Mouse (Mus musculus): ENCODE measurements around the gene Srp14. TPM values are rescaled to one million over a fixed set of nuclear protein-coding genes. Genes with fewer than 3 reads are reported as not detected.
A peak's percentile ranks its signal among the peaks of the same experiment; 100 is the strongest.

The Srp14 gene
- 53.4 and 70.5 TPM in 2 replicates for polyA plus RNA-seq (2012; rRNA removed)

DNA sequence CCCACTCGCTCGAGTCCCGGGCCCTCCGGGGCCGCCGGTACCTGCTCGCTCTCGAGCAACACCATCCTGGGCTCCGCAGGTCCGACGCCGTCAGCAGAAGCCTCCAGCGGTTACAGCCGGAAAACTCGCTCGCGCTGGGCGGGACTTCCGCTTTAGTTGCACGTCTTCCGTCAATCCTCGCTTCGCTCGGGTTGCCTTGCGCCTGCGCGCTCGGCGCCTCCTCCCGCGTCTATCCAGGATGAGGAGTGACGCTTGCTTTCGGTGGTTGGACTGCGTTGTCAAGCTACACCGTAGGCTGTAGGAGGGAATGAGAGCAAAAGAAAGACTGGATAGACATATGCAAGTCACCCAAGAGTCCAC, at the start of gene Srp14:
Gene Srp14 (minus strand): TSS at position 162 of the 360 bp plus-strand sequence.
- peak; percentile 88 for DNase-seq
- no peak for TF ChIP-seq CTCF (IDR thresholded peaks at IDR 0.05; ENCODE audit: insufficient read depth, low read length)
- peak; percentile 88 for TF ChIP-seq POLR2A (IDR thresholded peaks at IDR 0.05; ENCODE audit: borderline replicate concordance, extremely low read depth, low read depth, low read length)
- H3K4me3 ChIP-seq (replicated peaks; ENCODE audit: extremely low read depth, low read depth, low read length), result peak within 1 kb of the TSS; percentile 68
- WGBS, result under 1% methylated on average over 35 of the region's 35 CpGs
- peaks cover 8% of the 10 kb centered on the region for H3K4me1 ChIP-seq (ENCODE audit: control insufficient read depth, insufficient read depth, low read length)

DNA sequence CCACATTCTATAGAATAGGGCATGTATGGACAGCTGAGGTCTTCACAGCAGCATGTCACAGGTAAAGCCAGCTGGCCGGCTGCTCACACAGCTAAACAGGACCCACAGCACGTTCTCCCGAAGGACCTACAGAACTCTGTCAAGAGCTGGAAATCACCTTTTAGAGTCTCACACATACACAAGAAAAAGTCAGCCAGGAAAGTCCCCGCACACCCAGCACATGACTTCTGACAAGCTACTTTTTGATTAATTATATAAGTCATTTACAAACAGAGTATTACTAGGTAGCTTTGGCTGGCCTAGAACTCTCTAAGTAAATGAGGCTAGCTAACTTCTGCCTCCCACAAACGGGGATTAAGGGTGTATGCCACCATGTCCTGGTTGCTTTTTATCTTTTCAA, 47.0 kb upstream of the Srp14 start:
- Histone ChIP-seq H3K4me3 (replicated peaks; ENCODE audit: extremely low read depth, low read depth, low read length) (no peak overlapping the region), H3K4me1 (ENCODE audit: control insufficient read depth, insufficient read depth, low read length) (peaks cover 14% of the 10 kb centered on the region)
- WGBS, result 85% methylated on average over 5 of the region's 5 CpGs
- TF ChIP-seq POLR2A (IDR thresholded peaks at IDR 0.05; ENCODE audit: borderline replicate concordance, extremely low read depth, low read depth, low read length) (no peak), CTCF (IDR thresholded peaks at IDR 0.05; ENCODE audit: insufficient read depth, low read length) (no peak)
- no peak for DNase-seq

DNA sequence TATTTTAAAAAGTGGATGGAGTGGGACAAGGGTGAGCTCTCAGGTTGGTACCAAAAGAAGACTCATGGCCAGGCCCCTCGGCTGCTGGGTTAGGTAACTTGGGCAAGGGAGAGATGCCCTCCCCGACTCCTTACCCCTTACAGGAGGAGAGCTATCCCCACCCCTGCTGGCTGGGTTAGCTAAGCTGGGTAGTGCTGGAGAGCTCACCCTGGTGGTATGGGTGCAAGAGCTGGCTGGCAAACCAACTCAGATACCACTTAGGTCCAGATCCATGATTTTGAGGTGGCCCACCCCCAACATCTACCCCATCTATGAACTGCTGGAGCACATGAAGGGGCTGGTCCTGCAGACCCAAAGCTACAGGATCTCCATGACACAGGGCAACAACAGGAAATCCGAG, 45.3 kb upstream of the Srp14 start:
- TF ChIP-seq POLR2A (IDR thresholded peaks at IDR 0.05; ENCODE audit: borderline replicate concordance, extremely low read depth, low read depth, low read length), result no peak
- no peak for DNase-seq
- peaks cover 22% of the 10 kb centered on the region for H3K4me1 ChIP-seq (ENCODE audit: control insufficient read depth, insufficient read depth, low read length)
- 88% methylated on average over 3 of the region's 3 CpGs for WGBS
- H3K4me3 ChIP-seq (replicated peaks; ENCODE audit: extremely low read depth, low read depth, low read length), result no peak overlapping the region

DNA sequence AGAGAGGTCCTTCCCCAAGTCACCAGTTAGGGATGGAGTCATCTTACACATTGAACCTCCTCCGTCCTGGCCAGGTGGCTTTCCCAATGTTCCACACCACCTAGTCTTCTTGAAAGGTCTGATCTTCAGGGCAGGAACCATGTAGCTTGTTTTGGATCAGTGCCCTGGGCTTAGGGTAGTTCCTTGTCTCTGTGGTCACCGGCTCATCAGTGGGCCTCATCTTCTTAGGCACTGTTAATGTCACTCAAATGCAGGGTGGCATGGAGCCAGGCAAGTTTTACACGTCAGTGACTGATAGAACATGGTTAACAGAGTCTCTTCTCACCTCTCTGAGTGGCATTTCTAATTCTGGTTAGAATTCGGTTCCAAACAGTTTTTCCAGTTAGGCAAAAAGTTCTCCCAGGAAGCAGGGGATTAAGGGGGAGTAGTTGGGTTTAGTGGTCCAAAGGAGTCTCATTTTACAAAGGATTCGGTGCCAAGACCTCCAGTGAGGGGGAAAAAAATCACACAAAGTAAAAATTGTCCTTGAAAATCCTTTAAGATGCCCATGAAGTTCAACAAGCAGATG, 43.7 kb upstream of the Srp14 start:
- DNase-seq, result no peak
- WGBS, result 69% methylated on average over 5 of the region's 5 CpGs

DNA sequence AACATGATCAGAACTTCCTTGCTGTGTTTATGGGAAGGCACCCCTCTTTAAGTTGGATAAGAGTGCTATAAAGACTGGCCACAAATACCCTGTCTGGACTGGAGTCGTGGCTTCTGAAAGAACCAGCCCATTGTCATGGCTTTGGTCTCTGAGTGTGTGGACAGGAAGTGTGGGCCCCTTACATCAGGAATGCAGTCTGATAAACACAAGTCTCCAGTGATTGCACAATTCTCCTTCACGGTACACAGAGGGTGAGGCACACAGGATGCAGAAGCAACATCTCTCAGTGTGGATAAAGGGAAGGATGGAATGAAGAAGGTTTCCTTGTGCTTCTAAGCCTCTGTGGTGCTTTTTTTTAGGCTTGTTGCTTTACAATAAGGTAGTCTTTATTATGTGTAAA, 42.8 kb upstream of the Srp14 start:
- no peak for DNase-seq
- TF ChIP-seq CTCF (IDR thresholded peaks at IDR 0.05; ENCODE audit: insufficient read depth, low read length) (no peak), POLR2A (IDR thresholded peaks at IDR 0.05; ENCODE audit: borderline replicate concordance, extremely low read depth, low read depth, low read length) (no peak)
- H3K4me3 ChIP-seq (replicated peaks; ENCODE audit: extremely low read depth, low read depth, low read length), result no peak overlapping the region
- H3K4me1 ChIP-seq (ENCODE audit: control insufficient read depth, insufficient read depth, low read length), result peaks cover 17% of the 10 kb centered on the region
- 6% methylated on average over 2 of the region's 2 CpGs for WGBS

More for the DNA sequence above, 43.7 kb upstream of the Srp14 start:
- Histone ChIP-seq H3K4me1 (ENCODE audit: control insufficient read depth, insufficient read depth, low read length) (peaks cover 17% of the 10 kb centered on the region), H3K4me3 (replicated peaks; ENCODE audit: extremely low read depth, low read depth, low read length) (no peak overlapping the region)
- TF ChIP-seq POLR2A (IDR thresholded peaks at IDR 0.05; ENCODE audit: borderline replicate concordance, extremely low read depth, low read depth, low read length) (no peak), CTCF (IDR thresholded peaks at IDR 0.05; ENCODE audit: insufficient read depth, low read length) (no peak)

DNA sequence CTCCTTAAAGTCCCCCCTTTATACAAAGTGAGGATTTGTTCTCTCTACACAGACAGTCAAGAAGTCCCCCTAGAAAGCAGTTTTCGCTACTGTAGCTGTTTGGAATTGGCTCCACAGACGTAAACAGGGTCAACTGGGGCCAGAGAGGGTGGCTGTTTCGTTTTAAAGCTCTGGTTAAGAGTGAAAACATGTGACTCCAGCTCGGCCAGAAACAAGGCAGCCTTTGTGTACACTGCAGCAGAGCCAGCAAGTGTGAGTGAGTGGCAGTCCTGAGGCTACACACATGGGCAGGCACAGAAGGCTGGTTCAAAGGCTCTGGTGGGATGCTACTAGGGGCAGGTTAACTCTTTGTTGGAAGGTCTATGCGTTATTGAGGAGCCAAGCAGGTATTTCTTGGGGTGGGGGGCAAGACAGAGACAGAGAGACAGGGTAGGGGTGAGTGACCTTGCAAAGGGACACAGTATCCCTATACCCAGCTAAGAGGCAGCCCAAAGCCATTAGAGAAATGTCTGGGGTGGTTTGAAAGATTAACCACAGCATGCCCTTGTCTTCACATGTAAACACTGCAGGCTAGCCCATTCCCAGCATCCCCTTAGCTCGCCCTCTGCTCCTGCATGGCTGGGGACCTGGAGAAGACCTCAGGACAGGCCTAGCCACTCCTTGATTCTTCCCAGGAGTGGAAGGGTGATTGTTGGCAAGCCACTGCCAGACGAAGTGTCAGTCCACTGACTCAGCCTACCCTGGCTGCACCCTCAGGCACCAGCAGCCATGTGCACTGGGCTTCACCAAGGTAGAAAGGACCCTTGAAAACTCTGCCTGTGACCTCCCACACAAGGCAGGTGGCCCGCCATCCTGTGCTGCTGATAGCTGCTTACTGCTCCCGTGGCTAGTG, 40.8 kb upstream of the Srp14 start:
- TF ChIP-seq POLR2A (IDR thresholded peaks at IDR 0.05; ENCODE audit: borderline replicate concordance, extremely low read depth, low read depth, low read length) (no peak), CTCF (IDR thresholded peaks at IDR 0.05; ENCODE audit: insufficient read depth, low read length) (no peak)
- peak; percentile 61 for DNase-seq
- H3K4me1 ChIP-seq (ENCODE audit: control insufficient read depth, insufficient read depth, low read length), result peaks cover 17% of the 10 kb centered on the region
- 32% methylated on average over 9 of the region's 9 CpGs for WGBS
- H3K4me3 ChIP-seq (replicated peaks; ENCODE audit: extremely low read depth, low read depth, low read length), result no peak overlapping the region

DNA sequence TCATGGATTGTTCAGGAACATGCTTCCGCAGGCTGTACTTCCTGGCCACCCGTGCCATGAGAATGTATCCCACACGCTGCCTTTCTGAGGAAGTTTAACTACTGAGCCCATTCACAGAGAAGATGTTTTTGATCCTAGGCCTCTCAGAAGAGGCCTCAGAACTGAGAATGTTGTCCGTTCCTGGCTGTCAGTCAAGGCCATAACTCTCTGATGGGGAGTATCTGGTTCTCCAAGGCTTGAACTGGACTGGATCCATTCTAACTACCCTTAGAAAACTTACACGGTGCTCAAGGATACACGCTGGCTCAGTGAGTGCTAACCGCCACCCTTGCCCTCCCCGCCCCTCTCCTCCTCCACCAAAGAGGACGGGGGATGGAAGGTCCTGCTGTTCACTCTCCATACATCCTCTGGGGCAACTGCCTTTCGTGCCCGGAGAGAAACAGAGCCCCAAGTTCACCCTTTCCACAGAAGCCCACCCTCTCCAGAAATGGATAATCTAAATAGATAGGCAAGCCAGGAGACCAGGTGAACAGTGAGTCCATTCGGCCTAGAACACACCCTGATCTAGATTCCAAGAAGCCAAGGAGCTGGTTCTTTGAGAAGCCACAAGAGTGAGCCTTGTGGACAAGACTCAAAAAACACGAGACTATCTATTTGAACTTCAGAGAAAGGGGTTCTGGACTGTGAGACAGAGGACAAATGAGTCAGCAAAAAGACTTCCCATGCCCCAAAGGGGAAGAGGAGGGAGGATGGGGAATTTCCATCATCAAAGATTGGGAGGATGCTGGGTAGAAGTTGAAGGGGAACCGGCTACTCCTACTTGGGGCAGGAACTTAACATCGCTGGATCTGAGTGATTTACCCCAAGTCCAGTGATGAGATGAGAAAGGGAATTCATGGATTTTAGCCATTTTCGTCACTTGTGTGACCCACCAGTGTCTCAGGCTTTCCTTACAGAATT, 33.2 kb upstream of the Srp14 start:
- TF ChIP-seq POLR2A (IDR thresholded peaks at IDR 0.05; ENCODE audit: borderline replicate concordance, extremely low read depth, low read depth, low read length) (no peak), CTCF (IDR thresholded peaks at IDR 0.05; ENCODE audit: insufficient read depth, low read length) (no peak)
- no peak overlapping the region for H3K4me3 ChIP-seq (replicated peaks; ENCODE audit: extremely low read depth, low read depth, low read length)
- WGBS, result 71% methylated on average over 16 of the region's 16 CpGs
- DNase-seq, result no peak
- H3K4me1 ChIP-seq (ENCODE audit: control insufficient read depth, insufficient read depth, low read length), result peaks cover 15% of the 10 kb centered on the region

DNA sequence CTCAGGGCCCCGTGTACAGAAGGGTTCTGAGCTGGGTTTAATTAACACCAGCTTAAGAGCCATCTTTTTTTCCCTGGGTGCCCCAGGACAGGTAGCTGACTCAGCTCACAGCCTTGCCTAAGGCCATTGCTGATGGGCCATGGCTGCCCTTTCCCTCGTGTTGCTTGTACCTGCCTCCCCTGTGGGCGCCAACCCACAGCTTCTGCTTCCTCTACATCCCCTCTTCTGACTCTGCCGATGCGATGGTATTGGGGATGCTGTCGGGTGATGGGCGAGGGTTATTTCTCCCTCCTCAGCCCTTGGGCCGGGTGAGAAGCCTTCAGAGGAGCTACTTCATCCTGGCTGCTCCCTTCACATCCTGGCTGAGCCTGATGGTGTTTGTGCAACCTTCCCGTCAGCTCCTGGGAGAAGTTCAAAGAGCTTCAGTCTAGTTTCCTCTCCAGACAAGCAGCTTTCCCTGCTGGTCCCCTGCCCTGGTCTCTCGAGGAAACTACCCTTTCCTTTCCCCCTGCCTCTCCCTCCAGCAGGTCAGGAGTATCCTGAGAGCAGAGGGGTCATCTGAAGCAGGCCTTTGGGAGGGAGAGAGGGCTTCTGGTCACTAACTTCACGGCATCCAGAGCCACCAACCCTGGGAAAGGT, 32.4 kb upstream of the Srp14 start:
- TF ChIP-seq POLR2A (IDR thresholded peaks at IDR 0.05; ENCODE audit: borderline replicate concordance, extremely low read depth, low read depth, low read length) (no peak), CTCF (IDR thresholded peaks at IDR 0.05; ENCODE audit: insufficient read depth, low read length) (no peak)
- DNase-seq, result no peak
- Histone ChIP-seq H3K4me1 (ENCODE audit: control insufficient read depth, insufficient read depth, low read length) (peaks cover 15% of the 10 kb centered on the region), H3K4me3 (replicated peaks; ENCODE audit: extremely low read depth, low read depth, low read length) (no peak overlapping the region)
- 30% methylated on average over 11 of the region's 11 CpGs for WGBS
